Mouse (Mus musculus): Measurements from ENCODE around the gene Chd8. TPM values are rescaled to one million over a fixed set of nuclear protein-coding genes. Genes with fewer than 3 reads are reported as not detected.

Chd8 gene
- polyA plus RNA-seq, 1 experiment: 25.0 TPM

- no peak overlapping the region for H3K4me3 ChIP-seq (ENCODE audit: insufficient read depth, low read depth, low read length)
- no peak overlapping the region for H3K27ac ChIP-seq (replicated peaks; ENCODE audit: low read depth, low read length)
- H3K4me1 ChIP-seq (ENCODE audit: control insufficient read depth, insufficient read depth, insufficient read length, low read length): no peaks in the 10 kb centered on the region
Measured at GRCm38 (mm10) chr14:52166571-52166970, 91.0 kb downstream of the Chd8 start.

DNA sequence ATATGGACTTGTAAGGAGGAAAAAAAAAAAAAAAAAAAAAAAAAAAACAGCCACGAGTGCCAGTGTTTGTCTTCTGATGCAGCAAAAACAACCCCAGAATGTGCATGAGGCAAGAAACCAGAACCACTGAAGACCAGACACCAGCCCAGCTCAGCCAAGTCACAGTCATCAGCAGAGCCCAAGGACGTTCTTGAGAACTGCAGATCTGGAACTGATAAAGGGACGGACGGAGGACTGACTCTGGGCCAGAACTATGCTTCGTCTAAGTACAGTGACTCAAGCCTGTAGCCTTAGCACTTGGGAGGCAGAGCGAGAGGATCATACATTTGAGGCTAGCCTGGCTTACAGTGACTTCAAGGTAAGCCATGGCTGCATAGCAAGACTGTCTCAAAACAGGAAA lies 96.7 kb downstream of the Chd8 start:
- no peaks in the 10 kb centered on the region for H3K4me1 ChIP-seq (ENCODE audit: control insufficient read depth, insufficient read depth, insufficient read length, low read length)
- H3K27ac ChIP-seq (replicated peaks; ENCODE audit: low read depth, low read length): no peak overlapping the region
- H3K4me3 ChIP-seq (ENCODE audit: insufficient read depth, low read depth, low read length): no peak overlapping the region

- Histone ChIP-seq H3K27ac (replicated peaks; ENCODE audit: low read depth, low read length) (no peak overlapping the region), H3K4me3 (ENCODE audit: insufficient read depth, low read depth, low read length) (no peak overlapping the region)
Measured at GRCm38 (mm10) chr14:52155008-52155407, 102.6 kb downstream of the Chd8 start.

GRCm38 (mm10) chr14:52152613-52153012 lies 105.0 kb downstream of the Chd8 start:
- Histone ChIP-seq H3K4me3 (ENCODE audit: insufficient read depth, low read depth, low read length) (no peak overlapping the region), H3K27ac (replicated peaks; ENCODE audit: low read depth, low read length) (no peak overlapping the region), H3K4me1 (ENCODE audit: control insufficient read depth, insufficient read depth, insufficient read length, low read length) (no peaks in the 10 kb centered on the region)

More at GRCm38 (mm10) chr14:52155008-52155407, 102.6 kb downstream of the Chd8 start:
- no peaks in the 10 kb centered on the region for H3K4me1 ChIP-seq (ENCODE audit: control insufficient read depth, insufficient read depth, insufficient read length, low read length)

- H3K4me1 ChIP-seq (ENCODE audit: control insufficient read depth, insufficient read depth, insufficient read length, low read length): no peaks in the 10 kb centered on the region
- no peak overlapping the region for H3K27ac ChIP-seq (replicated peaks; ENCODE audit: low read depth, low read length)
- H3K4me3 ChIP-seq (ENCODE audit: insufficient read depth, low read depth, low read length): no peak overlapping the region
Measured at GRCm38 (mm10) chr14:52152179-52152578, 105.4 kb downstream of the Chd8 start.

DNA sequence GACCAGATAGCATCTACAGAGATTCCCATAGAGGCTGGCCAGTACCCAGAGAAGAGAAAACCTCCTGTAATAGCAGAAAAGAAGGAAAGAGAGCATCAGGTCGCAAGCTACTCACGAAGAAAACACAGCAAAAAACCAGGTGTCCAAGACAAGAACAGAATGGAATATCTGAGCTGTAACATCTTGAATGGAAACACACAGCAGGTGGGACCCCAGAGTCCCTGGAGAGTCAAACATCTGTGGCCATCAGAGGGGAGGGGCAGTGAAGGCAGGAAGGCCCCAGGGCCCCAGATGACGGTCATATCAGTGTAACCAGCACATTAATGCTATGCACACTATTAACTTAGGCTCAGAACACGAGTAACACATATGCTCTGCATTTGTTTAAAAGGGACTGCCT lies 107.7 kb downstream of the Chd8 start:
- no peak overlapping the region for H3K27ac ChIP-seq (replicated peaks; ENCODE audit: low read depth, low read length)
- H3K4me3 ChIP-seq (ENCODE audit: insufficient read depth, low read depth, low read length): no peak overlapping the region

More for the DNA sequence above, 107.7 kb downstream of the Chd8 start:
- no peaks in the 10 kb centered on the region for H3K4me1 ChIP-seq (ENCODE audit: control insufficient read depth, insufficient read depth, insufficient read length, low read length)

Other genes starting within 250 kb of the Chd8 start
- gene Tmem253, start 242.1 kb downstream of the Chd8 start, polyA plus RNA-seq (2012; ENCODE audit: insufficient read depth, insufficient read length, missing spikeins): 3.0 and 7.6 TPM in 2 replicates
- 21.9 and 27.3 TPM in 2 replicates for gene Zfp219, start 237.0 kb downstream of the Chd8 start, polyA plus RNA-seq (2012; ENCODE audit: insufficient read depth, insufficient read length, missing spikeins)
- gene Olfr221, start 215.3 kb downstream of the Chd8 start, polyA plus RNA-seq (2012; ENCODE audit: insufficient read depth, insufficient read length, missing spikeins): not detected in 2 replicates
- 127 and 150 TPM in 2 replicates for gene Hnrnpc, start 153.8 kb downstream of the Chd8 start, polyA plus RNA-seq (2012; ENCODE audit: insufficient read depth, insufficient read length, missing spikeins)
- gene Rpgrip1, start 147.1 kb downstream of the Chd8 start, polyA plus RNA-seq (2012; ENCODE audit: insufficient read depth, insufficient read length, missing spikeins): 0.95 and 1.1 TPM in 2 replicates
- gene Supt16, start 60.4 kb downstream of the Chd8 start, polyA plus RNA-seq (2012; ENCODE audit: insufficient read depth, insufficient read length, missing spikeins): 16.9 and 18.7 TPM in 2 replicates
- gene Tox4, start 21.4 kb upstream of the Chd8 start, polyA plus RNA-seq (2012; ENCODE audit: insufficient read depth, insufficient read length, missing spikeins): 10.3 and 13.9 TPM in 2 replicates
- 12.4 and 21.4 TPM in 2 replicates for gene Rab2b, start 21.8 kb upstream of the Chd8 start, polyA plus RNA-seq (2012; ENCODE audit: insufficient read depth, insufficient read length, missing spikeins)
- 10.4 and 17.8 TPM in 2 replicates for gene Mettl3, start 47.3 kb upstream of the Chd8 start, polyA plus RNA-seq (2012; ENCODE audit: insufficient read depth, insufficient read length, missing spikeins)
- gene Sall2, start 71.0 kb upstream of the Chd8 start, polyA plus RNA-seq (2012; ENCODE audit: insufficient read depth, insufficient read length, missing spikeins): 0.52 and 0.92 TPM in 2 replicates
- gene Olfr1513, start 98.6 kb upstream of the Chd8 start, polyA plus RNA-seq (2012; ENCODE audit: insufficient read depth, insufficient read length, missing spikeins): not detected in 2 replicates
- gene Olfr1512, start 121.4 kb upstream of the Chd8 start, polyA plus RNA-seq (2012; ENCODE audit: insufficient read depth, insufficient read length, missing spikeins): not detected in 2 replicates
- not detected in 2 replicates for gene Olfr1511, start 139.6 kb upstream of the Chd8 start, polyA plus RNA-seq (2012; ENCODE audit: insufficient read depth, insufficient read length, missing spikeins)
- not detected in 2 replicates for gene Olfr1510, start 156.6 kb upstream of the Chd8 start, polyA plus RNA-seq (2012; ENCODE audit: insufficient read depth, insufficient read length, missing spikeins)
- gene Olfr1509, start 185.2 kb upstream of the Chd8 start, polyA plus RNA-seq (2012; ENCODE audit: insufficient read depth, insufficient read length, missing spikeins): not detected in 2 replicates
- gene Olfr1508, start 209.7 kb upstream of the Chd8 start, polyA plus RNA-seq (2012; ENCODE audit: insufficient read depth, insufficient read length, missing spikeins): not detected in 2 replicates
- not detected in 2 replicates for gene Olfr1507, start 238.0 kb upstream of the Chd8 start, polyA plus RNA-seq (2012; ENCODE audit: insufficient read depth, insufficient read length, missing spikeins)

All from brown adipose tissue, adult 24 weeks (tissue).